Mouse (Mus musculus): ENCODE results near the gene Elmod3.

GRCm38 (mm10) chr6:72647383-72647820, 49.2 kb upstream of the Elmod3 start:
- no peak for TF ChIP-seq GATA1 (IDR thresholded peaks at IDR 0.05; ENCODE audit: borderline replicate concordance, low read length)
- TF ChIP-seq FLI1 (IDR thresholded peaks at IDR 0.05; ENCODE audit: low read length) = no peak
